Mouse (Mus musculus) spleen, postnatal 36 days (tissue): ENCODE measurements around the gene Tbx1.

Experiments
- DNase-seq, 2 experiments: peaks; one replicate each; pipeline ENCODE4 v3.0.0; 2022; ENCODE audit warnings: low spot score in 2 of 2, mixed read lengths in 1 of 2

Tbx1 gene

DNA sequence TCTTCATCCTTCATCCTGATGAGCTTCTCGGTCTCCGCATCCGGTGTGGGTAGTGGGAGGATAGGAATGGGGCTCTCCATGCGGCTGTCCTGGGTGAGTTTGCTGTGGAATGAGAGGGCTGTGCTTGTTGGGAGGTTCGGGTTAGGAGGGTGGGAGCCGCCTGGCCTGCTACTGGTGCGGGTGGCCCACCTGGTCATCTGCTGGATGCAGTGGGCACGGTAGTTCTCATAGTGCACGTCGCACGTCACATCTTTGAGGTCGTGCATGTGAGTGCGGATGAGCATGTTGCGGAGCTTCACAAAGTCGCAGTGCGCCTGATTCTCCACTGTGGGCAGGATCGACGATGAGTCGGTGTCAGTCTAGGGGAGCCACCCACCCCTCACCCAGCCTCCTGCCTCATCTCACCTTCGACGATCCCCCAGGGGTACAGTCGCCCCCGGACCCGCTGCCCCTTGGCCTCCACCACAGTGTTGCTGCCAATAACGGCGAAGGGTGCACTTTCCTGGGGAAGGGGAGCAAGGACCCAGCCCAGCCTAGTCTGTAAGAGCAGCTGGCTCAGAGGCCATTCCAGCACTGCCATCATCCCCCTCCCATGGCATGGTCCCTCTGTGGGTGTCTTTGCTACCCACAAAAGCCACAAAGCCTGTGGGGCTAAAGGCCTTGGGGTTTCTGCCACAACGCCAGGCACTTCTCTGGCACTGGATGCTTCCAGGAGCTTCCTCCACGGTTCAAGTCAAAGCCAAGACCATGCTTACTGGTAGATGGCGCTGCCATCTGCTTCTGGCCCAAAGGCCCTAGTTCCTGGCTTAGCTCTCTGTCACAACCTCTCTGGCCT is 32.7 kb upstream of the Tbx1 start:
- no peak for DNase-seq

DNA sequence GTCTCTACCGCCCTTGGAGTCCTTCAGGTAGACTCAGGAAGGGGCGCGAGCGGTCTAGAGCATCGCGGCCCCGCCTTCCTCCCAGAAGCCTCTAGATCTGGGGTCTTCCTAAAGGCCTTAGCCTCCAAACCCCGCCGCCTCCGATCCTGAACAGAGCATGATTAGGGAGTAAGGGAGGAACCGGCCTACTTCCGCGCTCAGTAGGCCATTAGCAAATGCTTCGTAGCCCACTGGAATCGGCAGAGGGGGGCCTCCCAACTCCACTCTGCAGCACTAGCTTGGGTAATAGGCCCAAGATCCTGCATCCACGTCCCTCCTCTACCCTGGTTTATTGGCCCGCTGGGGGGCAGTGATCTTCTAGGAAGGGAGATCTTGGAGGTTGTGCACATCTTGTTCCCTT is 31.5 kb upstream of the Tbx1 start, which contains the start of gene Gp1bb:
Gp1bb (minus strand) TSS at position 385 of the 400 bp plus-strand sequence.
- DNase-seq: no peak

DNA sequence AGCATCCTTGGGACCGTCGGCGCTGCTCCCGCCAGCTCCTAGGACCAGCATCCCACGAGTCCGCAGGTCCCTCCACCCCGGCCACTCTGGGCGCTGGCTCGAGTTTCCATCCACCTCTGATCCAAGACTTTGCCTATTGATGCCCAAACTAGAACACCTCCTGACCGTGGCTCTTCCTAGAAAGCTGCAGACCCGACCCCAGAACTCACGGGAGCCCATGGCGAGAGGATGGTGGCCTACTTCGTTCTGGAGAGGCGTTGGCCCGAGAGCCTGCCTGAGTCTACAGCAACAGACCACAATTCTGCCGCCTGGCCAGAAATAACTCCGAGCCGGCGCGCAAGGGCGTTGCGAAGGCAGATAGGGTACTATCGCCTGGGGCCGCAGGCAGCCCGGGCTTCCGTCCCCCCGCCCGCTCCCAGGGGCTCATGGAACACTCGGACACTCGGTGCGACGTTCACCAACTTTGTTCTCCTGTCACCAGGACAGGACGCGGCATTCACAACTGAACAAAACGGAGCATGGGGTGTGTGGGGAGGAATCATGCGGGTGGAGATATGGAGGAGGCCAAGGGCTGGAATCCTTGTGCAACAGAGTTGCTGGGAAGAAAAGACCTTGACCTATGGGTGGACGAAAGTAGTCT is 31.0 kb upstream of the Tbx1 start:
- DNase-seq: no peak

DNA sequence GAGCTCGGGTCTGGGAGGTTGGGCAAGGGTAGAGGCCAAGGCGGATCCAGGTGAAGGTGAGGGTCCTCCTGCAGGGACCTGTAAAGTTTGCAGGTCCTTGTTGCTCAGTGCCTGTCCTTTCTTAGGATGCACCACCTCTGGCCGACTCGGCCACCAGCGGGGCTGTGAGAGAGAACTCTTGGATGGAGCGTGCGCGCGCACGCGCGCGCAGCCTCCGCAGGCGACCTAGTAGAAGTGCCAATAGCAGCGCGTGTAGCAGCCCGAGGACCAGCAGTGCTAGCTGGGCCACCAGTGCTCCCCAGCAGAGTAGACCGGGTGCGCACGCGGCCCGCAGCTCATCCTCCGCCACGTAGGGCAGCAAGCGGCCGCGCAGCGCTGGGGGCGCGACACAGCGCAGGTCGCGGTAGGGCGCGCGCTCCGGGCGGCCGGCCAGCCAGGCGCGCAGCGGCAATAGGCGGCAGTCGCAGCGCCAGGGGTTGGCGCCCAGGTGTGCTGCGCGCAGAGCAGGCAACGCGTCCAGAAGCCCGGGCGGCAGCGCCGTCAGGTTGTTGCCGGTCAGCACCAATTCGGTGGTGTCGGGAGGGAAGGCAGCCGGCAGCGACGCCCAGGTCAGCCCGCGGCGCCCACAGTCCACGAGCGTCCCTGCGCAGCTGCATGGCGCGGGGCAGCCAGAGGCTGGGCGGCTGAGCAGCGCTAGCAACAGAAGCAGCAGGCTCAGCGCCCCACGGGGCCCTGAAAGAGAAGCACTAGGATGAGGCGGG is 30.3 kb upstream of the Tbx1 start:
- no peak for DNase-seq

DNA sequence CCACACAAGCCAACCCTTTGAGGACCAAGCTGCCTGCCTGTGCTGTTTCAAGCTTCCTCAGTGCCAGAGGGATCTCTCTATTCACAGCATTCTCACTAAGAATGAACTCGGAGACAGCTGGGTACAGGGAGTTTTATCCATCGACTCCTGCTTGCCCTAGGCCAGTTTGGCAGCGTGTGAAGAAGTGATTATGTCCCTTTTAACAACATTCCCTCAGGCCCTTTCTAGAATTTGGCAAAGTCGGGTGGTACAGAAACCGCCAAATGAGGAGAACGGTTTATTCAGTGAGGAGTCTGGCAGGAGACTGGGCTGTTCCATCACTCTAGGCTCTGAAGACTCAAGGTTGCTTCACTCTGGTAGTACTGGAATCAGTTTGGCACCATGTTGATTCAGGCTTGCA is 29.7 kb upstream of the Tbx1 start:
- DNase-seq: no peak

DNA sequence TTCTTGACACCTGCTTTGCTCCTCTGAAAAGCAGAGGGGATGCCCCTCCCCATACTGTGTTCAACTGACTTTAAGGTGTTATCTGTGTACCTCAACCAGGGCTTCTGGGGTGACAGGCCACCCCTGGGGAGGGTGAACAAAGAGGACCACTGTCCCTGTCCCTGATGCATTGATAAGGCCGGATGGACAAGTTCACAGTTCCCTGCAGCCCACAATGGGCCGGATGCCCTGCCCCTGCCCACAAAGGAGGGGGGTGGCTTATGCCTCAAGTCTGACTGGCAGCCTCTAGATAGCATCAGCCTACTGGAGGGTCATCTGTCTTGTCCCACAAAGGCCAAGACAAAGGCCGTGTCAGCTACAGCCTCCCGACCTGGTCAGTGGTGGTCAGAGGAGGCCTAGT is 28.6 kb upstream of the Tbx1 start:
- no peak for DNase-seq

DNA sequence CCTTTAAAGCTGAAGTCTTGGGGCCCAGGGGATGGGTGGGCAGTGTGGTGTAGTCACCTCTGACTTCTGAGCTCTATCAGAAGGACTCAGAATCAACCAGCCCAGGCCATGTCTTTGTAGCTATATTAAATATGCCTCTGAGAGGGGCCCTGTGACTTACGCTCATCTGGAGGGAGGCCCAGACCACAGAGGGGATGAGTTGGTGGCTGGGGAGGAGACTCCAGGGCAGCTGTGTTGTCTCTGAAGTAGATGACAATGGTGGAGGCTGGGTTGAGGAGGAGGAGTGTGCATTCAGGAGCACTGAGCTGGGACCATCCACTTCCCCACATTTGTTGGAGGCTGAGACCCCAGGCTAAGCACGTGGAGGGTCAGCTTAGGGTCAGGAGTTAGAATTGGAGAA is 27.8 kb upstream of the Tbx1 start:
- DNase-seq: no peak

DNA sequence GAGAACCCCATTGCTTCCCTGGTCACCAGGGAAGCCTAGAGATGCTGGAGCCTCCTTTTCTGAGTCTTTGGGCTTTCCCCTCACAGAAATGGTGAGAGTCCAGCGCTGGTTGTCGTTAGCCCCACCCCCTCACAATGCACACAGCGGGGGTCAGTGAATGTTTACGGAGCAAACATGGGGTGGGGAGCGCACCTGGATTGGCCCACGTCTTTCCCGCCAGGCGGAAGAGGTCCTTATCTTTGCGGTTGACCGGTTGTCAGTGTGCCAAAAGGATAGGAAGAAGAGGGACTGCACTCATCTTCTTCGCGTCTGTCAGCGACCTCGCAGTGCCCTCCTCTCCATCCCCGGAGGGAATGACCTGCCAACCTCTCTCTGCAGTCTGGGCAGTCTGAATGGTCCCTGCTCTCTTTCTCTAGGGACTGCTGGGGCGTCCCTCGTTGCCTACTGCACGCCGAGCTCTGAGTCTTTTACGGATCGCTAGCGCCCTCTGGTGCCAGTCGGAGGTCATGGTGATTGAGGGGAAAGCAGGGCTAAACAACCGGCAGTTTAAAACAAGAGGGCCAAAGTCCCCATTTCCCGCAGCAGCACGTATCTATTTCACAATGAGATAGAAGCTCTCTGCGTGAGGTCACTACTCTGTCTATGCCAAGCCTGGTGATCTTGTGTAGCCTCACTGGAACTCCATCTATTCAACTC is 27.0 kb upstream of the Tbx1 start:
- DNase-seq: peak; percentile 62 to 72

DNA sequence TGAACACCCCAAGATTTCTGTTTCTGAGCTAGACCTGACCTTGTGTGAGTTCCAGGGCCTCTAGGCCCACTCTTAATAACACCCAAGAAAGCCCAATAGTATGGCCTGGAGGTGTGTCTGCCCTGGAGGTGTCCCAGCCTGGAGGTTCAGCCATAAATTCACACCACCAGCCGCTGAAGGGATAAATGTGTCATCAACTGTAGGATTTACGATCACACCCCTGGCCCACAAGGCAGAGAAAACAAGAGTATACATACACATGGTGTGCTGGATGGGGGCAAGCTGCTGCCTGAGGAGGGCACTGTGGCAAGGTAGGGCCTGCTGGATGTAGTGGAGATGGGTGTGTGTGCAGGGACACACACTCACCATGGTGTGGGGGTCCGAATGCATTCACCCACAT is 22.8 kb upstream of the Tbx1 start:
- no peak for DNase-seq

DNA sequence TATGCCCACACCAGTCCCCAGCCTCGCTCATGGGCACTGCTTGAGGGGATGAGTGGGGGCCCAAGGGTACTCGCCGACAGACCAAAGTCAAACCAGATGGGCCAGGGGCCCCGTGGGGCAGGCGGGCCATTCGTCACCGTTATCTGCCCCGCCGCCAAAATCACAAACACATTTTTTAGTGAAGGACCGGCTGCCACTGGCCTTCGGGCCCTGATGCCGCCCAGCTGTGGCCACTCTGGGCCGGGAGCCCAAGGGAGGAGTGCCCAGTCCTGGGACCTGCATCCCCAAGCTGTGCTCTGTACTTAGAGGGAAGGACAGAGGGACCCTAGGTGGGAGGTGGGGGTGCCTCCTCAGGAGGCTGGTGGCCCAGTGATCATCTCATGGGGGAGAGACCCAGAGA is 21.3 kb upstream of the Tbx1 start:
- DNase-seq: no peak

DNA sequence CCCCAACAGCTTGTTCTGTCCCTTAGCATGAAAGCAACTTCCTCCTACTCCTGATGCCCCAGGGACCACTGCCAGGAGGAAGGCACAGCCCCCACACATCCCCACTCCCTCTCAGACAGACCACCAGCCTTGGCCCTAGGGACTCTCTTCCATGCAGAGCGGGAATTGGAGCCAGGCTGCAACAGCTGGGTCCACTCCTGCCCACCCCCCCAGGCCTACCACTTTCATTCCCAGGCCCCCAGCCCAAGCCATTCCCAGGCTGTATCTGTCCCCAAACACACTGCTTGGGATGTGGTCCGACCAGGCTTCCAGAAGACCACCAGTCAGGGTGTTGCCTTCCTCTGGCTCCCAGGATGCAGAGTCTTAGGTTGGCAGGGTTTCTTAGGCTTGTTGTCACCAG is 18.6 kb upstream of the Tbx1 start:
- no peak for DNase-seq

DNA sequence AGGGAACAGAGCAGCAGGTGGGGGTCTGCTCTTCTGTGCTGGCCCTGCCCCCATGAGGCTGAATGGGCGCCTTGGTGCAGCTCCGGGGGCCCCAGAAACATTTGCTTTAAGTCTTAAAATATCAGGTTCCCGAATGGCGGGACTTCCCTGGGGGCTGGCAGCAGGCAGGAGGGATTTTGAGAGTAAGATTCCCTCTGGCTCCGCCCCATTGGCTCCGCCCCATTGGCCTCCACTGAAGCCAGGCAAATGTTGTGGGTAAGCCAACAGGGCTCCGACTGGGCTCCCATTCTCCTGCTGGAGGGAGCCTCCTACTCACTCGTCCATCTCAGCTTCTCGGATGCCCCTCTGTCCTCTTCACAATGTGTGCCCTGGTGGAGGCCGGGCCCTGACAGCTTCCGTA is 17.8 kb upstream of the Tbx1 start:
- DNase-seq: no peak

DNA sequence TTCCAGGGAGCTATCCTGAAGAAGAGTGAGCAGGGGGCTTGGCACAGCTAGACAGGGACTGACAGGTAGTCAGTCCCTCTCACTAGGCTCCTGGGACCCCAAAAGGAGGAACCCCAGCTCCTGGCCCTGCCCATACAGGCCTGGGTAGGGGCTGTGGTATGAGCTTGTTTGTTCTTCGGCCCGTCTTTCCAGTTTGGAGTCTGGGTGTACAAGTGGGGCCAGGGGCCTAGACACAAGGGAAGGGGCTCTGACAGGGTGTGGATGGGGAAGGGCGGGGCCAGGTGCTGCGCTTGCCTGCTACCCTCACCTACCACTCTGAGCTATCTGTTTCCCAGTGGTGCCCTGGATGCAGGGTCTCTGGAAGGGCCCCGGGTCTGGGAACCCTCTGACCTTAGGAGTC is 15.2 kb upstream of the Tbx1 start:
- DNase-seq: no peak

DNA sequence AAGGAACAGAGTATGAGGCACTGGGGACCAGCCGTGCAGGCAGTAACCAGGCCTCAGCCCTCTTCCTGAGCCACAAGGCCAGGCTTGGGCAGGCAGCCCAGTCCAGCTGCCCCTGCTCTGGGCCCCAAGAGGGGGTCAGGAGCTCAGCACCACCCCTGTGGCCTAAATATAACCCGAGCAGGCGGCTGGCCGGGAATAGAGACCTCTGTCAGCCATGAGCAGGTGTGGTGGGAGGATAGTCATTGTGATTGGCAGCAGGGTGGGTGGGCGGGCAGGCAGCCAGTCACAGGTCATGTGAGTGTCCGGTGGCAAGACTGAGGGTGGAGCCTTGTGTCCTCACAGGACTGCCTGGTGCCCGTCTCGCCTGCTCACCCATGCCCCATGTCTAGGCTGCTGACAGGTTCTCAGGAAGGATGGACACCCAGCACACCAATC is 13.8 kb upstream of the Tbx1 start:
- DNase-seq: no peak

DNA sequence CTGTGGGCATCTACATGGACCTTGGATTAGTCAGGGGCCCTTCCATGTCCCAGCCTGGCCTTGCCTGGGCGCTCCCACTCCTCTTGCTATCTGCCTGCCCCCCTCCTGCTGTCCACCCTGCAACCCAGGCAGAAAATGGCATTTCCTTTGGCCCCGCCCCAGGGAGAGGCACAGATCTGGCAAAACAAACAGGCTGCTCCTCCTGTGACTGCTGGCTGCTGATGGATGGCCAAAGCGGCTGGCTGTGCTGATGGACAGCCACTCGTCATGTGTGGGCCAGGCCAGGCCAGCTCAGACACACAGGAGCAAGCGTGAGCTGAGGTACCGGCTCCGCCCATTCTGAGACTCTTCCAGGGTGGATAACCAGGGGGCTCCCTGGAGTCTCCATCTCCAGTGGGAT is 11.0 kb upstream of the Tbx1 start:
- DNase-seq: no peak

DNA sequence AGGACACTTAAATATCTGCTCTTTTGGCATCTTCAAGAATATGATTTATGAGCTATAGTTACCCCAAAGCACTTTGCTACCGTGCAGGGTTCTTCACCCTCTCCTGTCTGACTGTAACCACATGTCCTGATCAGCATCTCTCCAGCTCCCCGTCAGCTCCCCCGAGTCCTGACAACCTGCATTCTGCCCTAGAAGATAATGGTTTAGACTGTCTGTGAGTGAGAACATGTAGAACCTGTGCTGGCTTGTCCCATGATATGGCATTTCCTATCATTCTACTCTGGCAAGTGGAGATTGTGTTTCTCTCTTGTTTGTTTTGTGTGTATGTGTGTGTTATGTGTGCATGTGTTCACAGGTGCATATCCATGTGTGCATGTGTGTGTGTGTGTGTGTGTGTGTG is 7.5 kb upstream of the Tbx1 start:
- no peak for DNase-seq

DNA sequence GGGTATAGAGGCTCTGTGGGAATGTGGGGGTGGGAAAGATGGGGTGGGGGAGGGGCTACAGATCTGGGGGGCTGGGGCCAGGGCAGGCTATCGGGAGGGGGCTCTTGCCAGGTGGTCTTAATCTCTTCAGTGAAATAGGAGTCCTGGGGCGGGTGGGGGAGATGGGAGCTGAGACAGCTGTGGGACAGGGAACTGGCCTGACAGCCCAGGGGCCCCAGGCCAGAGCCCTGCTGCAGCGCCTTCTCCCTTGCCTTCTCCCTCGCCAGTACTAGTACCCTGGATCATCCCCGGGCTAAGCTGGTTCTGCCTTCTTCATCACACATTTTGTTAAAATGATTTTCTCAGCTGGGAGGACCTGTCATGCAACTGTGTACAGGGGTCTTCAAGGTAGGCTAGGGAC is 5.8 kb upstream of the Tbx1 start:
- no peak for DNase-seq

DNA sequence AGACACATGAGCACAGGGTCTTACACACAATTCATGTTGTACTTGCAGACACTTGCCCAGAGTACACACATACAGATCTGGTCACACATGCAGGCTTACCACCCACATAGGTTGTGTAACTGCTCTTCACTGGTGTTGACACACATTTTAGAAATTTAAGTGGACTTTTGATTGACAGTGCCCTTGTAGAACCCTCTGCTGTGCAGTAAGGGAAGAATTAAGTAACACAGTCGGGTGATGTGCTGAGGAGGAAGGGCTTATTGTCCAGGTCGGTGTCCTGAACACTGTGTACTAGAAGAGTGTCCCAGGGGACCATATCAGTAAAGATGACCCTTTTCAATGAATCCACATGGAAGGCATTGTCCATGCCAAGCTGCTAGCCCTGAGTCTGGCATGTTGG is 3.5 kb upstream of the Tbx1 start:
- no peak for DNase-seq

DNA sequence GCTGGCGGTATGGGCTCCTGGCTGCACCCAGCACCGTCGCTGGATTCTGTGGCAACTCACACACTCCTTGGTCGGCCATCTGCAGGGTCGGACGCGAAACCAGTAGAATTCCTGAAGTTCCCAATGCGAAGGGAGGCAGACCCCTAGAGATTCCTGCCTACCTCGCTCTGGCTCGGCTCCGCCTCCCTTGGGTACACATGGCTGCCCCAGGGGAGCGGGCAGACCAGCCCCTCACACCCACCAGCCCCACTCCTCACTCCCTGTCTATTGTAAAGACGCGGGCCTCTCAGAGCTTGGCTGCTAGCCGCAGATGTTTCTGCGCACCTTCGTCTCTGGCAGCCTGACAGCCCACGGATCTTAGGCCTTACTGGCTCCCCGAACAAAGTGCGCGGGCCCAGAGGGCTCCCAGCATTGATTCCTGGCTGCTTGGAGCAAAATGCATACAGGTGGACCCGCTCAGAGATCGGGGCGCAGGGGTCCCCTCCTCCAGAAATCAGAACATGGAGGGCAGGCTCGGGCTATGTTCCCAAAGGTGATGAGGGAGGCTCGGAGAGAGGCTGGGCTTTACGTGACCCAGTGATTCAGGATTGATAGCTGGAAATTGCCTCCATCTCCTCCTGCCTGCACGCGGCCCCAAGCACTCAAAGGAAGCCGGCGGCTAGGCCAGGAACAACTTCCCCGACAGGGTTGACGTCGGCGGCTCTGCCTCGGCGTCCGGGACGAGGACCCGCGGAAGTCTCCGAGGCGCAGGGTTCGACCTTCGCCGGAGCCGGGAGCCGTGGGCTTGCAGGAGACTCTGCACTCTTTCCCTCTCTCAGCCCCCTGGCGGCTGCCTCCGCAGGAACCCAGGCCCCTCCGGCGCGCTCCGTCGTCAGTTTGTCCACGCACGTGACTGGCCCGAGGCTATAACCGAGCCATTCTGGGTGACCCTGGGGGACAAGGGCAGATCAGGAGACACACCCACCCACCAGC is 862 bp upstream of the Tbx1 start:
- no peak for DNase-seq

DNA sequence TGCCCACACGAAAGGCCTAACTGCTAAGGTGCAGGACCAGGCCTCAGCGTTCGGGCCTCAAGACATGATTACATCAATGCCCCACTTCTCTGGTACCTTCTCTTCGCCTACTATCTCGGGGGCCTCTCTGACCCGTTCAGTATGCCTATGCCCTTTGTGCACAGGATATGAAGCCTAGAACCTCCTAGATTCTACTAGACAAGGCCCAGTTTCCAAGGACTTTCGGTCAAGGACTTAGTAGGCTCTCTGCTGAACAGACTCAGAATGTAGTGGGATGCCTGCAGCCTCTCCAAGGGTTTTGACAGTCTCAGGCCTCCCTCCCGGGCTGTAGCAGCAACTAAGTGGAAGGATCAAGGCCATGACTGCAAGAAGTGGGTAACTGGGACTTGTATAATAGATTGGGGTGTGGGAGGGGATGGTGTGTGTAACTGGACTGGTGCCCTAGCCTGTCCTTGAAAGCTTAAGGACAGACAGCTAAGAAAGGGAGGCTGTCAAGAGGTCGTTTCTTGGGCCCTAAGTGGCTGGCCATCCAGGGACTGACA is 1.3 kb downstream of the Tbx1 start:
- DNase-seq: no peak

DNA sequence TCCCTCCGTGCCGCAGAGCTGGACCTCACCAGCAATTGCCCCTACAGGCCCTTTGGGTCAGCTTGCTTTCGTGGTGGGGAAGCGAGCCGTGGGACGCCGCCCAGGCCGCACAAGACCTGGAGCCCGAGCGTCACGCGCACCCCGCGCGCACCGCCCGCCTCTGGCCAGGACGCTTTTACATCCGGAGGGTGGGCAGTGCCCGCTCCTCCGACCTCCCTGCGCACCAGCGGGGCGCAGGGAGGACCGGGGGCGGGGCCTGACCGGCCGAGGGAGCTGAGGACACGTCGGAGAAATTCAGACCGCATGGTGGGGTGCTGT is 1.8 kb downstream of the Tbx1 start:
- no peak for DNase-seq
